Mouse (Mus musculus): ENCODE measurements around the gene Hbb-y. TPM values are rescaled to one million over a fixed set of nuclear protein-coding genes. Genes with fewer than 3 reads are reported as not detected.
"Not testable (repeated sequence)": the region's sequence is repeated elsewhere in the genome, so short reads cannot be mapped to it uniquely, and the experiment has no call there.

The Hbb-y gene
- polyA plus RNA-seq, 1 experiment from 2014 or later: 882 TPM

DNA sequence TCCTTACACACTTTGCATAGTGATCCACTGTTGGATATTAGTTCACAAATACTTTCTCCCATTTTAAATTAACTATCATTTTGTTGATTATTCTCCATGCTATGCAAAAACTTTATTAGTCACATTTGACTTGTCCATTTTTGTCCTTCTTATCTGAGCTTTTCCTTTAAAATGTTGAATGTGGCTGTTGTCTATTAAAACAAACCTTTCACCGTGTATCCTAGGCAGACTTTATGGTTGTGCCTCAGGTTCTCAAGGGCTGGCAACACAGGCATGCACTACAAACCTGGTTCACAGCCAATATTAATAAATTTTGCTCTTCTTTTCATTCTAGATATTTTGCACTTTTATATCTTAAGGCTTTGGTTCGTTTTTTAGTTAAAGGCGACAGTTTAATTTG, 42.3 kb downstream of the Hbb-y start:
- ATAC-seq (ENCODE audit: insufficient number of reproducible peaks, insufficient read depth, low FRiP score, low read depth): no peak
- Histone ChIP-seq H3K27me3 (ENCODE audit: control insufficient read depth, insufficient read depth, low read length) (no peaks in the 10 kb centered on the region), H3K36me3 (ENCODE audit: control insufficient read depth, insufficient read depth, low read length) (no peaks in the 10 kb centered on the region), H3K27ac (ENCODE audit: low read length) (no peak overlapping the region), H3K9me3 (ENCODE audit: control insufficient read depth, low read depth, low read length) (no peaks in the 10 kb centered on the region), H3K4me1 (ENCODE audit: control insufficient read depth, insufficient read depth, low read length) (no peaks in the 10 kb centered on the region), H3K4me2 (replicated peaks; ENCODE audit: low read depth, low read length) (no peak overlapping the region), H3K4me3 (ENCODE audit: low read depth, low read length) (no peak overlapping the region), H3K9ac (replicated peaks; ENCODE audit: low read depth, low read length) (no peak overlapping the region)
- WGBS: 79% methylated on average over 3 of the region's 3 CpGs

GRCm38 (mm10) chr7:103810296-103810695, 42.7 kb downstream of the Hbb-y start:
- H3K27me3 ChIP-seq (ENCODE audit: control insufficient read depth, insufficient read depth, low read length): no peaks in the 10 kb centered on the region
- no peaks in the 10 kb centered on the region for H3K4me1 ChIP-seq (ENCODE audit: control insufficient read depth, insufficient read depth, low read length)
- 76% methylated on average over 1 of the region's 1 CpGs for WGBS

DNA sequence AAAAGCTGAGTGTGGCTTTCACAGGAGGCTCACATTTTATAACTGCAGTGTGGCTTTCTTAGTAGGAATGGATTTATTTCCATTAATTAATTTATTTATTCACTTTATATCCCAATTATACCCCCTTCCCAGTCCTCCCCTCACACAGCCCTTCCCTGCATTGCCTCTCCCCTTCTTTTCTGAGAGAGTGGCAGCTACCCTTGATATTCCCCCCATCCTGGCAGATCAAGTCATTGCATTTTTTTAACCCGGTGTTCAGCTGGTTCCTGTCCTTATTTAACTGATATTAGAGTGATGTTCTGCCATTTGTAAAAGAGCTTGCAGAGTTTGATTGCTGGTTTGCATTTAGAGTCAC, 43.2 kb downstream of the Hbb-y start:
- Histone ChIP-seq H3K4me2 (replicated peaks; ENCODE audit: low read depth, low read length) (no peak overlapping the region), H3K27me3 (ENCODE audit: control insufficient read depth, insufficient read depth, low read length) (no peaks in the 10 kb centered on the region), H3K4me1 (ENCODE audit: control insufficient read depth, insufficient read depth, low read length) (no peaks in the 10 kb centered on the region), H3K27ac (ENCODE audit: low read length) (no peak overlapping the region), H3K9ac (replicated peaks; ENCODE audit: low read depth, low read length) (no peak overlapping the region), H3K9me3 (ENCODE audit: control insufficient read depth, low read depth, low read length) (no peaks in the 10 kb centered on the region), H3K36me3 (ENCODE audit: control insufficient read depth, insufficient read depth, low read length) (no peaks in the 10 kb centered on the region), H3K4me3 (ENCODE audit: low read depth, low read length) (no peak overlapping the region)
- WGBS: 55% methylated on average over 1 of the region's 1 CpGs
- no peak for ATAC-seq (ENCODE audit: insufficient number of reproducible peaks, insufficient read depth, low FRiP score, low read depth)

More at GRCm38 (mm10) chr7:103810296-103810695, 42.7 kb downstream of the Hbb-y start:
- no peak for ATAC-seq (ENCODE audit: insufficient number of reproducible peaks, insufficient read depth, low FRiP score, low read depth)
- H3K9ac ChIP-seq (replicated peaks; ENCODE audit: low read depth, low read length): no peak overlapping the region
- no peak overlapping the region for H3K4me2 ChIP-seq (replicated peaks; ENCODE audit: low read depth, low read length)
- H3K4me3 ChIP-seq (ENCODE audit: low read depth, low read length): no peak overlapping the region
- no peaks in the 10 kb centered on the region for H3K9me3 ChIP-seq (ENCODE audit: control insufficient read depth, low read depth, low read length)
- no peak overlapping the region for H3K27ac ChIP-seq (ENCODE audit: low read length)
- H3K36me3 ChIP-seq (ENCODE audit: control insufficient read depth, insufficient read depth, low read length): no peaks in the 10 kb centered on the region

GRCm38 (mm10) chr7:103808971-103809800, 43.8 kb downstream of the Hbb-y start:
- H3K27ac ChIP-seq (ENCODE audit: low read length): no peak overlapping the region
- H3K4me2 ChIP-seq (replicated peaks; ENCODE audit: low read depth, low read length): no peak overlapping the region
- no peak overlapping the region for H3K9ac ChIP-seq (replicated peaks; ENCODE audit: low read depth, low read length)
- no peaks in the 10 kb centered on the region for H3K4me1 ChIP-seq (ENCODE audit: control insufficient read depth, insufficient read depth, low read length)
- no peak overlapping the region for H3K4me3 ChIP-seq (ENCODE audit: low read depth, low read length)
- no peaks in the 10 kb centered on the region for H3K36me3 ChIP-seq (ENCODE audit: control insufficient read depth, insufficient read depth, low read length)
- no peaks in the 10 kb centered on the region for H3K9me3 ChIP-seq (ENCODE audit: control insufficient read depth, low read depth, low read length)
- ATAC-seq (ENCODE audit: insufficient number of reproducible peaks, insufficient read depth, low FRiP score, low read depth): no peak
- 53% methylated on average over 5 of the region's 5 CpGs for WGBS
- no peaks in the 10 kb centered on the region for H3K27me3 ChIP-seq (ENCODE audit: control insufficient read depth, insufficient read depth, low read length)

- H3K27me3 ChIP-seq (ENCODE audit: control insufficient read depth, insufficient read depth, low read length); H3K27ac ChIP-seq (ENCODE audit: low read length); H3K4me1 ChIP-seq (ENCODE audit: control insufficient read depth, insufficient read depth, low read length); H3K9ac ChIP-seq (replicated peaks; ENCODE audit: low read depth, low read length); H3K9me3 ChIP-seq (ENCODE audit: control insufficient read depth, low read depth, low read length); H3K4me2 ChIP-seq (replicated peaks; ENCODE audit: low read depth, low read length); H3K4me3 ChIP-seq (ENCODE audit: low read depth, low read length); ATAC-seq (ENCODE audit: insufficient number of reproducible peaks, insufficient read depth, low FRiP score, low read depth); H3K36me3 ChIP-seq (ENCODE audit: control insufficient read depth, insufficient read depth, low read length): not testable (repeated sequence)
- WGBS: 78% methylated on average over 2 of the region's 2 CpGs
Observed at GRCm38 (mm10) chr7:103808120-103808519, 44.9 kb downstream of the Hbb-y start.

GRCm38 (mm10) chr7:103806856-103807255, 46.2 kb downstream of the Hbb-y start:
- Histone ChIP-seq H3K4me2 (replicated peaks; ENCODE audit: low read depth, low read length) (no peak overlapping the region), H3K36me3 (ENCODE audit: control insufficient read depth, insufficient read depth, low read length) (no peaks in the 10 kb centered on the region), H3K27ac (ENCODE audit: low read length) (no peak overlapping the region), H3K9me3 (ENCODE audit: control insufficient read depth, low read depth, low read length) (no peaks in the 10 kb centered on the region), H3K4me3 (ENCODE audit: low read depth, low read length) (no peak overlapping the region), H3K27me3 (ENCODE audit: control insufficient read depth, insufficient read depth, low read length) (no peaks in the 10 kb centered on the region), H3K9ac (replicated peaks; ENCODE audit: low read depth, low read length) (no peak overlapping the region), H3K4me1 (ENCODE audit: control insufficient read depth, insufficient read depth, low read length) (no peaks in the 10 kb centered on the region)
- 59% methylated on average over 1 of the region's 1 CpGs for WGBS
- no peak for ATAC-seq (ENCODE audit: insufficient number of reproducible peaks, insufficient read depth, low FRiP score, low read depth)

Other genes starting within 250 kb of the Hbb-y start
- not detected in 2 replicates for gene Olfr620, start 240.7 kb downstream of the Hbb-y start, polyA plus RNA-seq (2014; fragmentation: Nextera tagmentation; extraction: Ambion mirVana)
- gene Olfr622, start 210.5 kb downstream of the Hbb-y start, polyA plus RNA-seq (2014; fragmentation: Nextera tagmentation; extraction: Ambion mirVana): not detected in 2 replicates
- gene Olfr623, start 189.5 kb downstream of the Hbb-y start, polyA plus RNA-seq (2014; fragmentation: Nextera tagmentation; extraction: Ambion mirVana): not detected in 2 replicates
- 0.04 TPM in 1 of 2 replicates, not detected in the other for gene Olfr624, start 182.0 kb downstream of the Hbb-y start, polyA plus RNA-seq (2014; fragmentation: Nextera tagmentation; extraction: Ambion mirVana)
- not detected in 2 replicates for gene Olfr625-ps1, start 170.5 kb downstream of the Hbb-y start, polyA plus RNA-seq (2014; fragmentation: Nextera tagmentation; extraction: Ambion mirVana)
- gene Olfr243, start 138.5 kb downstream of the Hbb-y start, polyA plus RNA-seq (2014; fragmentation: Nextera tagmentation; extraction: Ambion mirVana): not detected in 2 replicates
- gene Olfr628, start 122.8 kb downstream of the Hbb-y start, polyA plus RNA-seq (2014; fragmentation: Nextera tagmentation; extraction: Ambion mirVana): not detected in 2 replicates
- not detected in 2 replicates for gene Olfr629, start 108.3 kb downstream of the Hbb-y start, polyA plus RNA-seq (2014; fragmentation: Nextera tagmentation; extraction: Ambion mirVana)
- gene Olfr630, start 95.9 kb downstream of the Hbb-y start, polyA plus RNA-seq (2014; fragmentation: Nextera tagmentation; extraction: Ambion mirVana): not detected in 2 replicates
- not detected in 2 replicates for gene Olfr69, start 81.6 kb downstream of the Hbb-y start, polyA plus RNA-seq (2014; fragmentation: Nextera tagmentation; extraction: Ambion mirVana)
- gene Olfr68, start 73.5 kb downstream of the Hbb-y start, polyA plus RNA-seq (2014; fragmentation: Nextera tagmentation; extraction: Ambion mirVana): not detected in 2 replicates
- gene Olfr67, start 61.4 kb downstream of the Hbb-y start, polyA plus RNA-seq (2014; fragmentation: Nextera tagmentation; extraction: Ambion mirVana): not detected in 2 replicates
- 1,564 and 1,619 TPM in 2 replicates for gene Hbb-bt, start 39.2 kb downstream of the Hbb-y start, polyA plus RNA-seq (2014; fragmentation: Nextera tagmentation; extraction: Ambion mirVana)
- 3,670 and 3,888 TPM in 2 replicates for gene Hbb-bs, start 25.1 kb downstream of the Hbb-y start, polyA plus RNA-seq (2014; fragmentation: Nextera tagmentation; extraction: Ambion mirVana)
- gene Hbb-bh2, start 12.7 kb downstream of the Hbb-y start, polyA plus RNA-seq (2014; fragmentation: Nextera tagmentation; extraction: Ambion mirVana): not detected in 2 replicates
- 2.9 and 6.2 TPM in 2 replicates for gene Hbb-bh1, start 10.1 kb downstream of the Hbb-y start, polyA plus RNA-seq (2014; fragmentation: Nextera tagmentation; extraction: Ambion mirVana)
- gene Olfr66, start 33.0 kb upstream of the Hbb-y start, polyA plus RNA-seq (2014; fragmentation: Nextera tagmentation; extraction: Ambion mirVana): not detected in 2 replicates
- gene Olfr64, start 41.3 kb upstream of the Hbb-y start, polyA plus RNA-seq (2014; fragmentation: Nextera tagmentation; extraction: Ambion mirVana): not detected in 2 replicates
- not detected in 2 replicates for gene Olfr65, start 50.3 kb upstream of the Hbb-y start, polyA plus RNA-seq (2014; fragmentation: Nextera tagmentation; extraction: Ambion mirVana)
- not detected in 2 replicates for gene Olfr631, start 75.6 kb upstream of the Hbb-y start, polyA plus RNA-seq (2014; fragmentation: Nextera tagmentation; extraction: Ambion mirVana)
- gene Olfr632, start 81.1 kb upstream of the Hbb-y start, polyA plus RNA-seq (2014; fragmentation: Nextera tagmentation; extraction: Ambion mirVana): not detected in 2 replicates
- gene Olfr633, start 91.2 kb upstream of the Hbb-y start, polyA plus RNA-seq (2014; fragmentation: Nextera tagmentation; extraction: Ambion mirVana): not detected in 2 replicates
- not detected in 2 replicates for gene Olfr635, start 117.9 kb upstream of the Hbb-y start, polyA plus RNA-seq (2014; fragmentation: Nextera tagmentation; extraction: Ambion mirVana)
- not detected in 2 replicates for gene Olfr638, start 145.5 kb upstream of the Hbb-y start, polyA plus RNA-seq (2014; fragmentation: Nextera tagmentation; extraction: Ambion mirVana)
- 0.03 TPM in 1 of 2 replicates, not detected in the other for gene Olfr639, start 164.1 kb upstream of the Hbb-y start, polyA plus RNA-seq (2014; fragmentation: Nextera tagmentation; extraction: Ambion mirVana)
- gene Olfr640, start 172.4 kb upstream of the Hbb-y start, polyA plus RNA-seq (2014; fragmentation: Nextera tagmentation; extraction: Ambion mirVana): not detected in 2 replicates
- not detected in 2 replicates for gene Olfr641, start 182.2 kb upstream of the Hbb-y start, polyA plus RNA-seq (2014; fragmentation: Nextera tagmentation; extraction: Ambion mirVana)
- gene Olfr642, start 199.4 kb upstream of the Hbb-y start, polyA plus RNA-seq (2014; fragmentation: Nextera tagmentation; extraction: Ambion mirVana): not detected in 2 replicates
- not detected in 2 replicates for gene 4930516K23Rik, start 208.2 kb upstream of the Hbb-y start, polyA plus RNA-seq (2014; fragmentation: Nextera tagmentation; extraction: Ambion mirVana)
- not detected in 2 replicates for gene Olfr644, start 218.7 kb upstream of the Hbb-y start, polyA plus RNA-seq (2014; fragmentation: Nextera tagmentation; extraction: Ambion mirVana)
- not detected in 2 replicates for gene Olfr645, start 232.2 kb upstream of the Hbb-y start, polyA plus RNA-seq (2014; fragmentation: Nextera tagmentation; extraction: Ambion mirVana)

All from stomach, embryonic 14.5 days (tissue).